Mouse (Mus musculus) heart, adult 2 months (tissue): ENCODE data around the gene Stpg3.

ENCODE experiments used
- CTCF ChIP-seq: fragments of 200-600 bp; IDR thresholded peaks from 2 replicates; pipeline ENCODE4 v1.8.1; 2022; ENCODE audit warnings: antibody characterized with exemption, mild to moderate bottlenecking, moderate library complexity
- EP300 ChIP-seq: fragments of 200-500 bp; IDR thresholded peaks from 2 replicates; pipeline ENCODE4 v1.6.1; 2011; ENCODE audit warnings: low read depth, low read length, control low read depth; ENCODE audit not compliant: insufficient read depth
- POLR2A ChIP-seq: fragments of 200-500 bp; IDR thresholded peaks from 2 replicates; pipeline ENCODE4 v1.6.1; 2011; ENCODE audit warnings: mild to moderate bottlenecking, low read depth, low read length, control low read depth; ENCODE audit not compliant: insufficient read depth

GRCm38 (mm10) chr2:25182664-25183063 lies 31.8 kb downstream of the Stpg3 start:
- TF ChIP-seq CTCF (no peak), EP300 (no peak), POLR2A (0 out of 2 replicates have a peak, but pooled peaks have one; percentile 37)
